Mouse (Mus musculus): ENCODE measurements at regions not wholly inside any gene's neighbourhood (a gene's known extent, or its start where the extent isn't known, plus 50 kb on each side); places are given as distances from the start of the nearest gene placed in this dataset.
A peak's percentile ranks its signal among the peaks of the same experiment; 100 is the strongest.

- no peak for DNase-seq
These were observed 214.5 kb upstream of the Far2 start for GRCm38 (mm10) chr6:147832521-147832920.

- DNase-seq: no peak
These were observed 213.6 kb upstream of the Far2 start for GRCm38 (mm10) chr6:147833501-147833900.

GRCm38 (mm10) chr6:147838846-147839245 lies 208.2 kb upstream of the Far2 start:
- peak; percentile 27 to 51 for DNase-seq

GRCm38 (mm10) chr6:147849988-147850387 lies 197.1 kb upstream of the Far2 start:
- DNase-seq: no peak

- DNase-seq: no peak
These were observed 185.9 kb upstream of the Far2 start for GRCm38 (mm10) chr6:147861116-147861515.

GRCm38 (mm10) chr6:147871033-147871432 lies 176.0 kb upstream of the Far2 start:
- DNase-seq: no peak

GRCm38 (mm10) chr6:147873173-147873572 lies 173.9 kb upstream of the Far2 start:
- DNase-seq: no peak

- no peak for DNase-seq
These were observed 168.6 kb upstream of the Far2 start for GRCm38 (mm10) chr6:147878485-147878884.

GRCm38 (mm10) chr6:147885902-147886301 lies 161.2 kb upstream of the Far2 start:
- DNase-seq: no peak

- peak; percentile 36 to 69 for DNase-seq
These were observed 127.4 kb upstream of the Far2 start for GRCm38 (mm10) chr6:147919697-147920096.

- no peak for DNase-seq
These were observed 126.0 kb upstream of the Far2 start for GRCm38 (mm10) chr6:147921091-147921490.

- DNase-seq: no peak
These were observed 124.6 kb upstream of the Far2 start for GRCm38 (mm10) chr6:147922506-147922905.

GRCm38 (mm10) chr6:147923246-147923645 lies 123.8 kb upstream of the Far2 start:
- no peak for DNase-seq

- no peak for DNase-seq
These were observed 118.1 kb upstream of the Far2 start for GRCm38 (mm10) chr6:147928951-147929350.

- no peak for DNase-seq
These were observed 103.0 kb upstream of the Far2 start for GRCm38 (mm10) chr6:147944020-147944419.

- DNase-seq: no peak
These were observed 102.0 kb upstream of the Far2 start for GRCm38 (mm10) chr6:147944940-147945676.

GRCm38 (mm10) chr6:147947997-147948396 lies 99.1 kb upstream of the Far2 start:
- DNase-seq: peak; percentile 34 to 60

GRCm38 (mm10) chr6:147951642-147952041 lies 95.4 kb upstream of the Far2 start:
- no peak for DNase-seq

- DNase-seq: peak; percentile 52 to 58
These were observed 93.9 kb upstream of the Far2 start for GRCm38 (mm10) chr6:147953058-147953679.

GRCm38 (mm10) chr6:147953753-147954152 lies 93.3 kb upstream of the Far2 start:
- DNase-seq: no peak

GRCm38 (mm10) chr6:147954253-147954652 lies 92.8 kb upstream of the Far2 start:
- DNase-seq: no peak

- peak; percentile 15 to 24 for DNase-seq
These were observed 91.9 kb upstream of the Far2 start for GRCm38 (mm10) chr6:147954967-147955830.

GRCm38 (mm10) chr6:147964739-147965138 lies 82.3 kb upstream of the Far2 start:
- DNase-seq: no peak

All from cerebellum, postnatal 10 days (tissue).